Mouse (Mus musculus) heart, postnatal 36 days (tissue): ENCODE results near the gene Opa3. TPM values are rescaled to one million over a fixed set of nuclear protein-coding genes. Genes with fewer than 3 reads are reported as not detected.
A peak's percentile ranks its signal among the peaks of the same experiment; 100 is the strongest.

Experiments
- DNase-seq, 2 experiments: peaks; one replicate each; pipeline ENCODE4 v3.0.0; 2021 to 2022
- intact Hi-C: fragments of 180-260 bp; cut with DNase I; formaldehyde crosslinking; loops from one replicate; pipeline ENCODE4 v1.15.1; 2025
- total RNA-seq, 2 experiments: library from RNA; stranded (reverse); gene quantifications; 2 replicates each; pipeline ENCODE4 v1.2.3; 2021

The Opa3 gene
- total RNA-seq, 2 experiments from 2014 or later = 53.9 to 62.9 TPM

DNA sequence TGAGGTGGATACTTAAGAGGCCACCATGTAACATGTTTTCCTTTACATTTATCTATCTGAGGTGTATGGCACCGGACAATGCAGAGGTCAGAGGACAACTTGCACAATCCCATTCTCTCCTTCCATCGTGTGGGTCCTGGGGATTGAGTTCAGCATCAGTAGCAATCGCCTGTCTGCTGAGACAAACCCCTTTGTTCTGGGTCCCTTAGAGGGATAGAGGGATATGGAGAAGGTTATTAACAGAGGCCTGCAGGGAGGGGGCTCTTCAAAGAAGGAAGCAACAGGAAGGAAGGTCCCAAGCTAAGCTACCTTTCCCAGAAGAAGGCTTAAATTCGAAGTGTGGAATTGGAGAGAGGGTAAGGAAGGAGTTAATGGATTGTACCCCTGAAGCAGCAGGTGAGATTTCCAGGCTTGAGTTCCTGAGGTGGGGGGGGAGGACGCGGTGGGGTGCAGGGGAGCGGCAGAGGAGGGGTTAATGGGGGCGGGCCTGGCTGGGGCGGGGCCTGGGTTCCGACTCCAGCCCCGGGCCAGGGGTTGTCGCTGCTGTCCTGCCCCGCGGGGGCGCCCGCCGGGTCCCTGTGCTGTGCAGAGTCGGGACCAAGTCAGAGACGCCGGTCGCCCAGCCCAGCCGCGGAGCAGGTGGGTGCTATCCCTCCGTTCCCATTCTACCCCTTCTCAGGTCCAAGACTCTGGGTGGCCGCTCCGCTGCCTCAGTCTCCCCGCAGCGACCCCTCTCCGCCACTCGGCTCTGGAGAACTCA lies 16.0 kb upstream of the Opa3 start, which contains the start of gene Gpr4:
Gpr4 (plus strand) TSS at position 543 of the 760 bp plus-strand sequence.
- intact Hi-C loops = loop anchor here (2.0 kb wide), 1 partner anchor 15 kb away; no protein-coding TSS in a partner anchor
- DNase-seq = peak; percentile 51 to 54

DNA sequence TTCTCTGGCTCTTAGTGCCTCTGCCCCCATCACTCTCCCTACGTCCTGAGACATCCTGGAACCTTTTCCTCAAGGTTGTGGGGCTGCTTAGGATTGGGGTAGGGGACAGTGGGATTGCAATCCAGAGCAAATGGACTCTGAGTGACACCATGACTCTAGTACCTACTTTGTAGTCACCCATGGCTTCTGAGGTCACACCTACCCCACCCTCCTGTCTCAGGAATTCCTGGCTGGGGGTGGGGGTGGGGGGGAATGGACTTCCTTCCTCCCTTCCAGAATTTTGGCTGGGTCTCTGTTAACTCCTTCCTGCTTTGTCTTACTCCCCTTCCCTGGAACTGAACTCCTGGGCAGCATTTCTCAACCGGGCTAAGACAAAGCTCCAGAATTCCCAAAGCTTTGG lies 14.7 kb upstream of the Opa3 start:
- intact Hi-C loops = loop anchor here (2.0 kb wide), 1 partner anchor 13 kb away; no protein-coding TSS in a partner anchor
- DNase-seq = no peak

DNA sequence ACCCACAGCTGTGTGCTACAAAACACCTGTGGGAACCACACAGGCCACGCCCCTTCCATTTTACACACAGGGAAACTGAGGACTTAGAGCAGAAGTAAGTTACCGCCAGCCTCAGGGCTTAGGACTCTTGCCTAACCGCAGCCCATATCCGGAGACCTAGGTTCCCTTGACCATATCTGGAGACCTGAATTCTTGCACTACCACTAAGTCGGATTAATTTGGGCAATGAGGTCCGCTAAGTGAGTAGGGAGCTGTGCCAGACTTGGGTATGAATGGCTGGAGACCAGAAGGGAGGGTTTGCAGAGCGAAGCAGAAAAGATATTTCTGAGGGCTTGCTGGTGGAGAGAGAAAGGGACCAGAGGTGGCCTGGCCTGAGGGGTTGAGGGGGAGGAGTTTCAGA lies 13.8 kb upstream of the Opa3 start:
- DNase-seq = no peak
- intact Hi-C loops = no loop called here

DNA sequence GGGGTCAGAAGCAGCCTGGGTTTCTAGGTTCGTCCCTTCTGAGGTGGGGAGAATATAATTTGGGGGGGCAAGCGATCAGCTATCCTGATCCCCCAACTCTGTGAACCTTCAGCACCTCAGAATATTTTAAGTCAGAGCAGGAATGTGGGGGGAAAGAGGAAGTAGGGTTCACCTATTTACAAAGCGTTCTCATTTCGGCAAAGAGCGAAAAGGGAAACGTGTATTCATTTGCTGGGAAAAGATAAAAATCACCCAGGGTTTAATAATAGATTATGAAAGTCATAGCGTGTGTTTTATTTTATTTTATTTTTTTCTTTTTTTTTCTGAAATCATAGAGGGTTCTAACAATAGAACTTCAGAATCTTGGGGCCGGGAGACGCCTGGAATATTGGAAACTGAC lies 13.2 kb upstream of the Opa3 start:
- DNase-seq = no peak
- intact Hi-C loops = no loop called here

DNA sequence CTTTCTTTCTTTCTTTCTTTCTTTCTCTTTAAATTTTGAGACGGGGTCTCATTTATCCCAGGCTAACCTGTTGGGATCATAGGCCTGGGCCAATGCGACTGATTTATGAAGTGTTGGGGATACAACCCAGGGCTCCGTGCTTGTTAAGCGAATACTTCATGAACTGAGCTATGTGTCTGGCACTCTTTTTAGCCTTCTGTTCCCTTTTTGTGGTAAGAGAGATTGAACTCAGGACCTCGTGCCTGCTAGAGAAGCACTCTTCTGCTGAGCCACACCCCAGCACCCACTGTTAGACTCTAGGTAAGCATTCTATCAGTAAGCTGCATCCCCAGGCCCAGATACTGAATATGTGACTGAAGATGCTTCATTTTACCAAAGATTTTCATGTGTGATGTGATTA lies 10.6 kb upstream of the Opa3 start:
- no peak for DNase-seq
- intact Hi-C loops = no loop called here

DNA sequence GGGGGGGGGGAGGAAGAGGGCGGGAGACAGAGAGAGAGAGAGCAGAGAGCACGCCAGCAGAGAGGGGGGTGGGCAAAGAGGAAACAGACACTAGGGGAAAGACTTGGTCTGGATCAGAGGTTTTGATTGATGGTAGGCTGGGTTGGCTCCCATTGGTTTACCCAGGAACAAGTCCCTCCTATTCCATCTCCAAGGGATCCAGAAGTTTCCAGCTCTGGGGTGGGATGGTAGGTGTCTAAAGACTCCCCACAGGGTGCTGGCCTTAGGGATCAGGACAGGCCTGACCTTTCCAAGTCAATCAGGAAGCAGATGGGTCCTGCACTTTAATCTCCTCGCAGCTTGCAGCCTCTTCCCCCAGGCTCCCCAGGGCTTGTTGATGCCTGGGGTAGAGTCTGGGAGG lies 10.2 kb upstream of the Opa3 start:
- DNase-seq = no peak
- intact Hi-C loops = no loop called here

DNA sequence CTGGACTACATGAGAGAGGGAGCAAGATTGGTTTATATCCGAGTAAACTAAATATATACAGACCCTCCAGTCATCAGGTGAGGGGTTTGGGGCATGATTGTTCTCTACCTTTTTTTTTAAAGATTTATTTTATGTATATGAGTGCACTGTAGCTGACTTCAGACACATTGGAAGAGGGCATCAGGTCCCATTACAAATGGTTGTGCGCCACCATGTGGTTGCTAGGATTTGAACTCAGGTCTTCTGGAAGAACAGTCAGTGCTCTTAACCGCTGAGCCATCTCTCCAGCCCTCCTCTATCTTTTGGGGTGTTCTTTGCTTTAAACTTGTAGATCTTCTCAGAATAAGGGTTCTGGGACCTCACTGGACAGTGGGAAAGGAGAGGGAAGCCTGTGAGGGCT lies 8.1 kb upstream of the Opa3 start:
- no peak for DNase-seq
- intact Hi-C loops = no loop called here

DNA sequence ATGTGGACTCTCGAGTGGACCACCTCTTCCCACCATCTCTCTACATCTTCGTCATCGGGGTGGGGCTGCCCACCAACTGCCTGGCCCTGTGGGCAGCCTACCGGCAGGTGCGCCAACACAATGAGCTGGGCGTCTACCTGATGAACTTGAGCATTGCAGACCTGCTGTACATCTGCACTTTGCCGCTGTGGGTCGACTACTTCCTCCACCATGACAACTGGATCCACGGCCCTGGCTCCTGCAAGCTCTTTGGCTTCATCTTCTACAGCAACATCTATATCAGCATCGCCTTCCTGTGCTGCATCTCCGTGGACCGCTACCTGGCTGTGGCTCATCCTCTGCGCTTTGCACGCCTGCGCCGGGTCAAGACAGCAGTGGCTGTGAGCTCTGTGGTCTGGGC lies 5.9 kb upstream of the Opa3 start:
- DNase-seq = no peak
- intact Hi-C loops = no loop called here

DNA sequence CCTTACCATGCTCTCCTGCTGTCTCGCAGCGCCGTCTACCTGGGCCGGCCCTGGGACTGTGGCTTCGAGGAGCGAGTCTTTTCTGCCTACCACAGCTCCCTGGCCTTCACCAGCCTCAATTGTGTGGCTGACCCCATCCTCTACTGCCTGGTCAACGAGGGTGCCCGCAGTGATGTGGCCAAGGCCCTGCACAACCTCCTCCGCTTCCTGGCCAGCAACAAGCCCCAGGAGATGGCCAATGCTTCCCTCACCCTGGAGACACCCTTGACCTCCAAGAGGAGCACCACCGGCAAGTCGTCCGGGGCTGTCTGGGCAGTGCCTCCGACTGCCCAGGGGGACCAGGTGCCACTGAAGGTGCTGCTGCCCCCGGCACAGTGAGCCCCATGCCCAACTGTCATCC lies 5.3 kb upstream of the Opa3 start:
- DNase-seq = no peak
- intact Hi-C loops = no loop called here

DNA sequence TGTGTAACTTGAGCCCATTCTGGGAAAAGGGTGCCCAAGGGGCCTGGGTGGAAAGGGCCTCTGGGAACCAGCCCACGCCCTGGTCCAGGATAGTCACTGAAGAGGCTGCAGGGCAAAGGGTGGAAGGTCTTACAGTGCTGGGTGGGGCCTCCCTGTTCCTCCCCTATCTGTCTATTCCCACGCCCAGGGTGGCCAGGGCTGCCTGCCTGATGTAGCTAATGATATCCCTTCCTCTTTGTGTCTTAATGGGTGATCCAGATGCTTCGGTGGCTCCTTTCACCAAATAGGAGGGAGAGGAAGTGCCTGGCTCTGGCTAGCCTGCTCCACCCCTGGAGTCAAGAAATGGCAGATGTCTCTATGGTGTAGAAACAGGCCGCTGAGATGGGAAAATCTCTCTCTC lies 3.2 kb upstream of the Opa3 start:
- DNase-seq = no peak
- intact Hi-C loops = loop anchor here (5.0 kb wide), 1 partner anchor 137 kb away; no protein-coding TSS in a partner anchor

DNA sequence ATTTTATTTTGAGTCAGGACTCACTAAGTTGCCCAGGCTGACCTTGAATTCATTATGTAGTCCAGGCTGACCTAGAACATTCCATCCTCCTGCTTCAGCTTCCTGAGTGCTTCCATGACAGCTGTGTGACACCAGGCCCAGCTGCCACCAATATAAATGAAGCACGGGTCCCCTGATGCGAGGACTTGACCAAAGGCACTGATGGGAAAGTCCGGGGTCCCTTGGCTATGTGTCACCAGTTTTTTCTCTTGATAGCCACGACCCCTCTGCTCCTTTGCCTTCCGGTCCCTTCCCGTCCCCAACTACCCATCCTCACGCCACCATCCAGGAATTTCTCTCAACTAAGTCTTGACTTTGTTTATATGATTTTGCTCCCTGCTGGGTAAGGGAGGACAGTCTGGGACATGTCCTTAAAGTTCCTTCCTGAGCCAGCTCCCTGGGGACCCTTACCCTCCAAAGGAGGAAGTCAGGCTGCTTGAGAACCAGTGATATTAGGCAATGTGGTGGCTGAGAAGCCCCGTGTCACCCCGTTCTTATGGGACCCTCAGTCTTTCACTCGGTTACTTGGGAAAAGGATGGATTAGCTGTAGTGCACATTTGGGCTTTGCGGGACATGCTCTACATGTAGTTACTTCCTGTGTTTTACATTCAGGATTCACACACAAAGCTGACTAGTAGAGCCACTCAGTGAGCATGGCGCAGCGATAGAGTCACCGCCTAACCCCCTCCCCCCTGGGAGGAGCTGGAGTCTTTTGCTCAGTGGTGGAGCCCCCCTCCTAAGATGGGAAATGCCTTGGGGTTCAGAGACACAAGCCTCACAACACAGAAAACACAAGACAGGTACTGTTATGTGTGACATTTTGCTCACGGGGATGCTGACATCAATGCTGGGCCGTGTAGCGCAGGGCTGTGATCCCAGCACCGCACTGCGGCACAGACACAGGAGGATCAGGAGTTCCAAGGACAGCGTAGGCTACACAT lies 1.0 kb upstream of the Opa3 start:
- intact Hi-C loops = loop anchor here (2.0 to 5.0 kb wide), 2 partner anchors 14 to 135 kb away; partner anchors contain the start of gene Gpr4
- DNase-seq = peak in 1 of 2 experiments; percentile 44

DNA sequence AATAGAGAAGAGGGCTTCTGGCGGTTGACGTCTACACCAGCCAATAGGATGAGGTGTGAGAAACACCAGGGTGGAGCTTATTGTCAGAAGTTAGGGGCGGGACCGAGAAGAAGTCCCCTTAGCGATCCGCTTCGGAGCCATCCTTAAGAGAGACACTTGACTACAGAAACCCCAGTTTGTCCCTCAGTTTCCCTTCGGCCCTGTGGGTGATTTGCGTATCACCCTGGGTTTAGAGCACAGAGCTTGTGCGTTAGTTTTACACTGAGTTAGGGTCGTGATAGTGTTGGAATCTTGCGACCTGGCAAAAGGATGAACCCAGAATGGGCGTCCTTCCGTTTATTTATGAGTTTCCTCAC lies 637 bp downstream of the Opa3 start:
- intact Hi-C loops = loop anchor here (5.0 kb wide), 1 partner anchor 134 kb away; no protein-coding TSS in a partner anchor
- no peak for DNase-seq

DNA sequence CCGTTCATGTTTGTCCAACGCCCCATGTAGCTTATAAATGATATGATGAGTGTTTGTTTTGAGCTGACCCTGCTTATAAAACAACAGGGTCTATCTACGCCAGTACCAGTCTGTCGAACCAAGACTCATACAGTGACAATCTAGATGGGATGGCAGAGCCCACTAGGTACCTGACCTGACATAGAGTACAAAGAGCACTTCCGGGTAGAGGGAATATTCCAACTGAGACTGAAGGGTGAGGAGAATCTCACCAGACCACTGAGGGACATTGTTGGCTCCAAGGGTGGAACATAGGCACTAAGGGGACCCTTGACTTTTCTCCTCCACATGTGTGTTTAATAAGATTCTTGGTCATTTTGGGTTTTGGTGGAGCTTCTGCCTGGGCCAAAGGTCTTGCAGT lies 1.3 kb downstream of the Opa3 start:
- DNase-seq = no peak
- intact Hi-C loops = loop anchor here (5.0 kb wide), 1 partner anchor 133 kb away; no protein-coding TSS in a partner anchor

DNA sequence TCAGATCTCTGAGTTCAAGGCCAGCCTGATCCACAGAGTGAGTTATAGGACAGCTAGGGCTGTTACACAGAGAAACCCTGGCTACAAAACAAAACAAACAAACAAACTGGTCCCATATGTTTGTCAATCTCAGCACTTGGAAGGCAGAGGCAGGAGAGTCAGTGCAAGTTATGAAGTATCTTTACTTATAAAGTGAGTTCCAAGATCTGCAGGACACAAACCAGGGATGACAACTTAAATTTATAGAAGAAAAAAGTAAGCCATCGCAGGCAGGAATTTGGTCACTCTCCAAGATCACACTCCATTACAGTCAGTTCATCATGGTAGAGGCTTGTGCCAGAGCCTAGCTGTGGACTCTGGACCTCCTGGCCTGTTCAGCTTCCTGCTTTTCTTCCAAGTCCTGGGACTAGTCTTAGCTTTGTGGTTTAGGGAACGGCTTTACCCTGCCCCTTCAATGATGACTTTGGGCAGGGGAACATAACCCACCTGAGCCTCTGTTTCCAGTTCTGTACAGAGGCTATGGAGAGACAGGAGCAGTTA lies 2.0 kb downstream of the Opa3 start:
- intact Hi-C loops = no loop called here
- DNase-seq = no peak

DNA sequence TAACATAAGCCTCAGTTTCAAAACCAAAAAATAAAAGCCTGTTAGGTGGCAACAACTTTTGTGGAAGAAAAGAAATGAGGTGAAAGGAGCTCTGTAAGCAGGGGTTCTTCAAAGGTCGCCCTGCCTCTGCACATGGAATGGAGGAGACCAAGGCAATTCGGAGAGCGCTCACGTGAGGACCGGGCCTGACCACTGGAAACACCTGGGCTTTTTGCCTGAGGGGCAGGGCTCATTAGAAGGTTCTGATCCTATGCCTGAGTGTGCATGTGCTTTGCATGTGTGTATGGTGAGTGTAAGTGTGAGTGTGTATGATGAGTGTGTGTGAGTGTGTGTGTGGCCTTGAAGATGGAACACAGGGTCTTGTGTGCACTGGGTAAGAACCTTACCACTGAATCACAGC lies 2.8 kb downstream of the Opa3 start:
- intact Hi-C loops = no loop called here
- DNase-seq = no peak

DNA sequence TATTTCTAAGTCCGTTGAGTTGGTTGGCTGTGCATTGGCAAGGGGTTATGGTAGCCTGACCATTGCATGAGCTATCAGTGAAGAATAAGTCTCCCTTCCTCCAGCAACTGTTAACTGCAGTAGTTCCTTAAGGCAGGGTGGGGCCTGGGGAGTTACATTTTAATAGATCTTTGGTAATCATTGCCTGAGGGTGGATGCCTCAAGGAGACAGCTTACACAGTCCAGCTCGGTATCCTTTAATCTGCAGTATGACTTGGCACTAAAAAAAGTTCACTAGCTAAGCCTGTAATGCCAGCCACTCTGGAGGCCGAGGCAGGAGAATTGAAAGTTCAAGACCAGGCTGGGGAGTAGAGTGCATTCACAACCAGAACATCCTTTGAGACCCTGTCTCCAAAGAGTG lies 3.7 kb downstream of the Opa3 start:
- no peak for DNase-seq
- intact Hi-C loops = no loop called here

DNA sequence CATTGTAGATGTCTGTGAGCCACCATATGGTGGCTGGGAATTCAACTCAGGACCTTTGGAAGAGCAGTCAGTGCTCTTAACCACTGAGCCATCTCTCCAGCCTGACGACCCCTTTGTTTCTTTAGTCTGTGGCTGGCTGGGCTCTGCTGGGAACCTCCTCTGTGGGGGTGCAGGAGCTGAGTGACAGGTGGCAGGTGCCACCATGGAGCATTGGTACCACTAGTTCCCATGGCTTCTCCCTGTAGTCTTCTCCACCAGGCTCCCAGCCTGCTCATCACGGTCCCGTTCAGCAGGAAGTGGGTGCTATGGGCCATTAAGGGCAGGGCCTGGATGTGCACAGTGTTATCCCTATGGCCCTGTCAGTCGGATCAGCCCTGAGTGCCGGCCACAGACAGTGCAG lies 6.5 kb downstream of the Opa3 start:
- intact Hi-C loops = loop anchor here (5.0 kb wide), 1 partner anchor 123 kb away; the partner anchor contains the start of genes Cd3eap and Ppp1r13l
- DNase-seq = no peak

DNA sequence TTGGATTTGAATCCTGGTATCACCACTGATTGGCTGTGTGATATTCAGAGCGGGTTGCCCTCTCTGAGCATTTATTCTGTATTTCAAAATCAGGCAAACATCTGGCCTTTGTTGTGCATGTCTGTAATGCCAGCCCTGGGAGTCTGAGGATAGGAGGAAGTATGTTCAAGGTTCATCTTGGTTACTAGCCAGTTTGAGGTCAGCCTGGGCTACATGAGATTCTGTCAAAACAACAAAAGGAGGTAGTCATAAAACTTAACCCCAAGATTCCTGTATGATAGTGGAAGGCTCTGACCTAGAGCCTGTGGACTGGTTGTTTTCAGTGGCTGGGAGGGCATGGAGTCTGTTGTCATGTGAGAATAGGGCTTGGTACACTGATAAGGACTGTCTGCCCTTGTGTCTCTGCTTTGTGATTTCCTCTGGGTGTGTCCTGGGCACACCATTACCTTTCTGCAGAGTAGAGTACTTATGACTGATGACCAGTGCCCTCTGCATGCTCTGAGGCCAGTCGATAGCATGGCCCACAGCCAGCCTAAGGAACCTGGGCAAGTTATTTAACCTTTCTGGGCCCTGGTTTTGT lies 7.0 kb downstream of the Opa3 start:
- intact Hi-C loops = loop anchor here (5.0 kb wide), 1 partner anchor 122 kb away; the partner anchor contains the start of genes Cd3eap and Ppp1r13l
- no peak for DNase-seq

DNA sequence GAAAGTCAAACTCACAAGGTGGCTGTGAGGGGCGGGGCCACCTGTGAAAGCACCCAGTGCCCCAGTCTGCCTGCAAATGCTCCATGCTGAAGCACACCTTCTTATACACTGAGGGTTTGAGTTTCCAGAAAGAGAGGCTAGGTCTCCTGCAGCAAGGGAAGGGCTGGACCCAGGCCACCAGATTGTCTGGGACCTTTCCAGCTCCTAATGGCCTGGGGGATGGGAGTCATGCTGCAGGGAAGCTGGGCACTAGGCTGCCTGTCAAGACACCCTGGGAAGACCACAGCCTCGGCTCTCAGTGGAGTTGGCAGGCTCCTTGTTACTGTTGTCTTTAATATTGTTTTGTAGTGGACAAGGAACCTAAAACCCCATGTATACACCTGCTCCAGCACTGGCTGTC lies 8.3 kb downstream of the Opa3 start:
- intact Hi-C loops = loop anchor here (5.0 kb wide), 1 partner anchor 121 kb away; the partner anchor contains the start of genes Cd3eap and Ppp1r13l
- DNase-seq = peak; percentile 39 to 46

DNA sequence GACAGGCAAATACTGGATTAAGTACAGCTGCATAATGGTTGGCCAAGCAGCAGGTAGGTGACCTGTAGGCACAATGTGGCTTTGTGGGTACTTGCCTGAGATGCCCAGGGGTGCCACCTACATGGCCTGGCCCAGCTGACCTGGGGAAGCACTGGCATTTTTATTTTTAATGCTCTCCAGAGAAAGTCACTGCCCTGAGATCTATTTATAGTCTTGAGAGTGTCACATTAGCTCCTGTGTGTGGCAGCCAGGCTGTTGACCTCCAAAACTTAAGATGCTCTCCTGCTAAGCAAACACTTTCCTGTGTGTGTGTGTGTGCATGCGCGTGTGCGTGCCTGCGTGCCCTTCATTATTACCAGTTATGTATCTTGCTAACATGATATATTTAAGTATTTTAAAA lies 10.2 kb downstream of the Opa3 start:
- DNase-seq = peak in 1 of 2 experiments; percentile 22

More for the DNA sequence above, 10.2 kb downstream of the Opa3 start:
- intact Hi-C loops = loop anchor here (5.0 kb wide), 1 partner anchor 119 kb away; the partner anchor contains the start of genes Cd3eap and Ppp1r13l
